Mouse (Mus musculus) hindbrain, embryonic 15.5 days (tissue): Measurements from ENCODE around the gene Snx6. TPM values are rescaled to one million over a fixed set of nuclear protein-coding genes. Genes with fewer than 3 reads are reported as not detected.
"Not testable (repeated sequence)": the region's sequence is repeated elsewhere in the genome, so short reads cannot be mapped to it uniquely, and the experiment has no call there.

ENCODE experiments used
- ATAC-seq: fragments of 200-750 bp; cut with Nextera tagmentation; 2 replicates; pipeline ENCODE4 v1.8.0; 2017; ENCODE audit warnings: low read depth, moderate number of reproducible peaks, moderate TSS enrichment; ENCODE audit not compliant: low FRiP score
- H3K27ac ChIP-seq: fragments of 300-500 bp; sonication (generic); replicated peaks from 2 replicates; pipeline ENCODE4 v1.5.1; 2015; ENCODE audit warnings: mild to moderate bottlenecking, inconsistent platforms
- H3K27me3 ChIP-seq: fragments of 300-500 bp; sonication (generic); 2 replicates; pipeline ENCODE4 v1.6.1; 2015; ENCODE audit warnings: control low read depth, inconsistent platforms
- H3K36me3 ChIP-seq: fragments of 300-500 bp; sonication (generic); 2 replicates; pipeline ENCODE4 v1.6.1; 2015; ENCODE audit warnings: control low read depth, inconsistent platforms
- H3K4me1 ChIP-seq: fragments of 300-500 bp; sonication (generic); replicated peaks from 2 replicates; pipeline ENCODE4 v1.6.1; 2015; ENCODE audit warnings: control low read depth, inconsistent platforms
- H3K4me2 ChIP-seq: fragments of 300-500 bp; sonication (generic); 2 replicates; pipeline ENCODE4 v1.6.1; 2015; ENCODE audit warnings: moderate library complexity, mild to moderate bottlenecking, inconsistent platforms
- H3K4me3 ChIP-seq: fragments of 300-500 bp; sonication (generic); 2 replicates; pipeline ENCODE4 v1.5.1; 2015; ENCODE audit warnings: mild to moderate bottlenecking, inconsistent platforms
- H3K9ac ChIP-seq: fragments of 300-500 bp; sonication (generic); 2 replicates; pipeline ENCODE4 v1.6.1; 2015; ENCODE audit warnings: inconsistent platforms
- H3K9me3 ChIP-seq: fragments of 300-500 bp; sonication (generic); 2 replicates; pipeline ENCODE4 v1.6.1; 2016; ENCODE audit warnings: control low read depth, inconsistent platforms
- WGBS: fragments of 180-500 bp; shearing (Covaris S2); methylation state at CpG from one replicate; pipeline ENCODE4 v1.1.7; 2015; 5-methylcytosine and 5-hydroxymethylcytosine counted together
- polyA plus RNA-seq: library from polyadenylated mRNA; unstranded; fragments of >200 nt; fragmentation: Nextera tagmentation; extraction: Ambion mirVana; gene quantifications from 2 replicates; pipeline ENCODE4 v1.2.1, GENCODE M21; 2015

Gene Snx6
- polyA plus RNA-seq, 1 experiment from 2014 or later = 152 TPM

GRCm38 (mm10) chr12:54718871-54719786 is 76.4 kb downstream of the Snx6 start:
- not testable (repeated sequence) for H3K36me3 ChIP-seq, H3K9me3 ChIP-seq, H3K27me3 ChIP-seq, H3K4me1 ChIP-seq, H3K4me3 ChIP-seq, H3K27ac ChIP-seq, H3K4me2 ChIP-seq, H3K9ac ChIP-seq
- ATAC-seq = peak; percentile 94
- WGBS = no CpG with 5 or more reads among the region's 56 CpGs

- not testable (repeated sequence) for H3K27ac ChIP-seq, ATAC-seq, H3K4me3 ChIP-seq, H3K9me3 ChIP-seq, H3K36me3 ChIP-seq, H3K4me2 ChIP-seq, H3K27me3 ChIP-seq, H3K4me1 ChIP-seq, H3K9ac ChIP-seq
- WGBS = 79% methylated on average over 8 of the region's 11 CpGs
Observed at GRCm38 (mm10) chr12:54717516-54717915, 78.0 kb downstream of the Snx6 start.

- H3K36me3 ChIP-seq, H3K9me3 ChIP-seq, H3K4me1 ChIP-seq, H3K27ac ChIP-seq, H3K4me2 ChIP-seq, H3K9ac ChIP-seq, H3K27me3 ChIP-seq, H3K4me3 ChIP-seq: not testable (repeated sequence)
- ATAC-seq = peak; percentile 70
- 0% methylated on average over 3 of the region's 48 CpGs for WGBS
Observed at GRCm38 (mm10) chr12:54713822-54714626, 81.5 kb downstream of the Snx6 start.

GRCm38 (mm10) chr12:54710494-54710879 is 85.0 kb downstream of the Snx6 start:
- 0% methylated on average over 3 of the region's 8 CpGs for WGBS
- peak; percentile 86 for ATAC-seq

GRCm38 (mm10) chr12:54709691-54710493 is 85.6 kb downstream of the Snx6 start:
- H3K4me1 ChIP-seq, H3K36me3 ChIP-seq, H3K9me3 ChIP-seq, H3K27me3 ChIP-seq, H3K9ac ChIP-seq: not testable (repeated sequence)
- WGBS = 1% methylated on average over 12 of the region's 44 CpGs
- ATAC-seq = peak; percentile 65
- H3K27ac ChIP-seq = peak overlapping the region; percentile 65; the same call in 1 of the 2 replicates
- peak overlapping the region; percentile 40 for H3K4me2 ChIP-seq
- H3K4me3 ChIP-seq = 0 out of 2 replicates have a peak overlapping the region, but pooled peaks have one; percentile 18

More at GRCm38 (mm10) chr12:54710494-54710879, 85.0 kb downstream of the Snx6 start:
- not testable (repeated sequence) for H3K4me3 ChIP-seq, H3K9ac ChIP-seq, H3K36me3 ChIP-seq, H3K9me3 ChIP-seq, H3K27me3 ChIP-seq, H3K4me1 ChIP-seq
- peak overlapping the region; percentile 70; the same call in 1 of the 2 replicates for H3K27ac ChIP-seq
- 0 out of 2 replicates have a peak overlapping the region, but pooled peaks have one; percentile 31 for H3K4me2 ChIP-seq

- Histone ChIP-seq H3K4me1 (peaks cover 9% of the 10 kb centered on the region), H3K9ac (no peak overlapping the region), H3K4me2 (no peak overlapping the region), H3K9me3 (no peaks in the 10 kb centered on the region), H3K4me3 (no peak overlapping the region), H3K27me3 (no peaks in the 10 kb centered on the region), H3K36me3 (no peaks in the 10 kb centered on the region), H3K27ac (no peak overlapping the region)
- WGBS = 76% methylated on average over 7 of the region's 7 CpGs
- ATAC-seq = no peak
Observed at GRCm38 (mm10) chr12:54699394-54699793, 96.1 kb downstream of the Snx6 start.

GRCm38 (mm10) chr12:54697791-54698250 is 97.7 kb downstream of the Snx6 start:
- Histone ChIP-seq H3K36me3 (no peaks in the 10 kb centered on the region), H3K4me1 (peaks cover 18% of the 10 kb centered on the region), H3K9me3 (no peaks in the 10 kb centered on the region), H3K4me2 (no peak overlapping the region), H3K27ac (peak overlapping the region; percentile 55), H3K4me3 (no peak overlapping the region), H3K27me3 (no peaks in the 10 kb centered on the region), H3K9ac (no peak overlapping the region)
- 54% methylated on average over 6 of the region's 6 CpGs for WGBS
- ATAC-seq = no peak

GRCm38 (mm10) chr12:54697003-54697597 is 98.4 kb downstream of the Snx6 start:
- 17% methylated on average over 7 of the region's 7 CpGs for WGBS
- H3K36me3 ChIP-seq = no peaks in the 10 kb centered on the region; the same call in 1 of the 2 replicates
- H3K27ac ChIP-seq = peak overlapping the region; percentile 55
- H3K4me3 ChIP-seq = no peak overlapping the region
- ATAC-seq = no peak; the same call in 1 of the 2 replicates
- H3K9ac ChIP-seq = no peak overlapping the region
- no peaks in the 10 kb centered on the region for H3K27me3 ChIP-seq
- H3K4me1 ChIP-seq = peaks cover 21% of the 10 kb centered on the region
- no peak overlapping the region for H3K4me2 ChIP-seq
- no peaks in the 10 kb centered on the region for H3K9me3 ChIP-seq

Other genes with a start within 250 kb of the Snx6 start
- 186 and 188 TPM in 2 replicates for gene Sptssa, start 139.1 kb downstream of the Snx6 start, polyA plus RNA-seq
- gene Eapp, start 99.8 kb downstream of the Snx6 start, polyA plus RNA-seq = 73.0 and 75.9 TPM in 2 replicates
- gene Cfl2, start 67.2 kb upstream of the Snx6 start, polyA plus RNA-seq = 298 and 300 TPM in 2 replicates
- gene Gm20403, start 190.8 kb upstream of the Snx6 start, polyA plus RNA-seq = not detected in 2 replicates
- gene Baz1a, start 218.6 kb upstream of the Snx6 start, polyA plus RNA-seq = 7.0 and 7.1 TPM in 2 replicates